Mouse (Mus musculus) limb, embryonic 11.5 days (tissue): ENCODE results near the gene Slc25a3. TPM values are rescaled to one million over a fixed set of nuclear protein-coding genes. Genes with fewer than 3 reads are reported as not detected.
A peak's percentile ranks its signal among the peaks of the same experiment; 100 is the strongest.

ENCODE experiments used
- ATAC-seq: fragments of 200-750 bp; cut with Nextera tagmentation; 2 replicates; pipeline ENCODE4 v1.8.0; 2017; ENCODE audit warnings: low read depth; ENCODE audit not compliant: insufficient number of reproducible peaks, low FRiP score, low TSS enrichment
- DNase-seq: peaks from one replicate; pipeline ENCODE4 v3.0.0-alpha.2; 2015; ENCODE audit warnings: low spot score
- H3K27ac ChIP-seq: fragments of 300-500 bp; sonication (generic); replicated peaks from 2 replicates; pipeline ENCODE4 v1.5.1; 2014; ENCODE audit warnings: low read depth, mild to moderate bottlenecking, low read length
- H3K27me3 ChIP-seq: fragments of 300-500 bp; sonication (generic); 2 replicates; pipeline ENCODE4 v1.6.1; 2014; ENCODE audit warnings: mild to moderate bottlenecking, low read length, mixed read lengths; ENCODE audit not compliant: control insufficient read depth, insufficient read depth
- H3K36me3 ChIP-seq: fragments of 300-500 bp; sonication (generic); 2 replicates; pipeline ENCODE4 v1.6.1; 2014; ENCODE audit warnings: mild to moderate bottlenecking, low read length, moderate library complexity, mixed read lengths; ENCODE audit not compliant: control insufficient read depth, insufficient read depth
- H3K4me1 ChIP-seq: fragments of 300-500 bp; sonication (generic); 2 replicates; pipeline ENCODE4 v1.6.1; 2014; ENCODE audit warnings: low read length, mixed read lengths; ENCODE audit not compliant: control insufficient read depth, insufficient read depth
- H3K4me2 ChIP-seq: fragments of 300-500 bp; sonication (generic); 2 replicates; pipeline ENCODE4 v1.6.1; 2014; ENCODE audit warnings: low read depth, mild to moderate bottlenecking, moderate library complexity; ENCODE audit not compliant: severe bottlenecking
- H3K4me3 ChIP-seq: fragments of 300-500 bp; sonication (generic); 2 replicates; pipeline ENCODE4 v1.5.1; 2014; ENCODE audit warnings: low read depth, low read length
- H3K9ac ChIP-seq: fragments of 300-500 bp; sonication (generic); 2 replicates; pipeline ENCODE4 v1.6.1; 2014; ENCODE audit warnings: mild to moderate bottlenecking, low read length
- H3K9me3 ChIP-seq: fragments of 300-500 bp; sonication (generic); 2 replicates; pipeline ENCODE4 v1.6.1; 2016; ENCODE audit warnings: low read length; ENCODE audit not compliant: control insufficient read depth
- WGBS: fragments of 180-500 bp; shearing (Covaris S2); extraction: QIAGEN DNeasy Blood & Tissue Kit; methylation state at CpG from one replicate; pipeline ENCODE4 v1.1.7; 2014; 5-methylcytosine and 5-hydroxymethylcytosine counted together
- polyA plus RNA-seq: library from polyadenylated mRNA; unstranded; fragments of >200 nt; fragmentation: Nextera tagmentation; extraction: Ambion mirVana; gene quantifications from 2 replicates; pipeline ENCODE4 v1.2.1, GENCODE M21; 2014

Gene Slc25a3
- polyA plus RNA-seq: 450 and 461 TPM in 2 replicates

GRCm38 (mm10) chr10:91123828-91124822 lies at the start of gene Slc25a3:
Slc25a3 (minus strand) TSS chr10:91124059.
- Histone ChIP-seq H3K9ac (peak within 1 kb of the TSS; percentile 94), H3K9me3 (no peaks in the 10 kb centered on the region), H3K36me3 (peaks cover 8% of the 10 kb centered on the region; the same call in 1 of the 2 replicates), H3K4me3 (peak within 1 kb of the TSS; percentile 99), H3K4me2 (peak within 1 kb of the TSS; percentile 69), H3K27ac (peak within 1 kb of the TSS; percentile 80), H3K27me3 (no peaks in the 10 kb centered on the region), H3K4me1 (peaks cover 7% of the 10 kb centered on the region; the same call in 1 of the 2 replicates)
- 14% methylated on average over 59 of the region's 59 CpGs for WGBS
- peak; percentile 97 for DNase-seq
- ATAC-seq: peak; percentile 99

- Histone ChIP-seq H3K9me3 (no peaks in the 10 kb centered on the region), H3K4me3 (peak overlapping the region; percentile 87), H3K4me2 (peak overlapping the region; percentile 79), H3K4me1 (peaks cover 4% of the 10 kb centered on the region), H3K36me3 (no peaks in the 10 kb centered on the region), H3K9ac (peak overlapping the region; percentile 100), H3K27ac (peak overlapping the region; percentile 99), H3K27me3 (no peaks in the 10 kb centered on the region)
- 88% methylated on average over 14 of the region's 14 CpGs for WGBS
- no peak for ATAC-seq
- no peak for DNase-seq
Measured at GRCm38 (mm10) chr10:91172329-91173100, 48.7 kb upstream of the Slc25a3 start.

GRCm38 (mm10) chr10:91171455-91172328 lies 47.8 kb upstream of the Slc25a3 start:
- Histone ChIP-seq H3K4me2 (peak overlapping the region; percentile 79), H3K27ac (peak overlapping the region; percentile 99), H3K36me3 (no peaks in the 10 kb centered on the region), H3K4me1 (peaks cover 4% of the 10 kb centered on the region), H3K9me3 (no peaks in the 10 kb centered on the region), H3K4me3 (peak overlapping the region; percentile 87), H3K9ac (peak overlapping the region; percentile 100), H3K27me3 (no peaks in the 10 kb centered on the region)
- DNase-seq: peak; percentile 96
- under 1% methylated on average over 67 of the region's 68 CpGs for WGBS
- ATAC-seq: peak; percentile 93

- WGBS: under 1% methylated on average over 59 of the region's 59 CpGs
- ATAC-seq (peak; percentile 41), DNase-seq (no peak)
- peaks cover 4% of the 10 kb centered on the region for H3K4me1 ChIP-seq
- H3K9ac ChIP-seq: peak overlapping the region; percentile 100
- H3K36me3 ChIP-seq: no peaks in the 10 kb centered on the region; the same call in 1 of the 2 replicates
- no peaks in the 10 kb centered on the region for H3K27me3 ChIP-seq
- no peaks in the 10 kb centered on the region for H3K9me3 ChIP-seq
- H3K4me2 ChIP-seq: peak overlapping the region; percentile 8; the same call in 1 of the 2 replicates
- peak overlapping the region; percentile 99 for H3K27ac ChIP-seq
- H3K4me3 ChIP-seq: peak overlapping the region; percentile 87
Measured at GRCm38 (mm10) chr10:91171041-91171440, 47.2 kb upstream of the Slc25a3 start.

GRCm38 (mm10) chr10:91170143-91170941 lies 46.5 kb upstream of the Slc25a3 start:
- Histone ChIP-seq H3K4me3 (peak overlapping the region; percentile 87), H3K27ac (peak overlapping the region; percentile 99), H3K9ac (peak overlapping the region; percentile 100), H3K4me1 (peaks cover 4% of the 10 kb centered on the region), H3K36me3 (no peaks in the 10 kb centered on the region; the same call in 1 of the 2 replicates), H3K4me2 (peak overlapping the region; percentile 59), H3K9me3 (no peaks in the 10 kb centered on the region), H3K27me3 (no peaks in the 10 kb centered on the region)
- DNase-seq (peak; percentile 93), ATAC-seq (peak; percentile 56; the same call in 1 of the 2 replicates)
- under 1% methylated on average over 50 of the region's 50 CpGs for WGBS

DNA sequence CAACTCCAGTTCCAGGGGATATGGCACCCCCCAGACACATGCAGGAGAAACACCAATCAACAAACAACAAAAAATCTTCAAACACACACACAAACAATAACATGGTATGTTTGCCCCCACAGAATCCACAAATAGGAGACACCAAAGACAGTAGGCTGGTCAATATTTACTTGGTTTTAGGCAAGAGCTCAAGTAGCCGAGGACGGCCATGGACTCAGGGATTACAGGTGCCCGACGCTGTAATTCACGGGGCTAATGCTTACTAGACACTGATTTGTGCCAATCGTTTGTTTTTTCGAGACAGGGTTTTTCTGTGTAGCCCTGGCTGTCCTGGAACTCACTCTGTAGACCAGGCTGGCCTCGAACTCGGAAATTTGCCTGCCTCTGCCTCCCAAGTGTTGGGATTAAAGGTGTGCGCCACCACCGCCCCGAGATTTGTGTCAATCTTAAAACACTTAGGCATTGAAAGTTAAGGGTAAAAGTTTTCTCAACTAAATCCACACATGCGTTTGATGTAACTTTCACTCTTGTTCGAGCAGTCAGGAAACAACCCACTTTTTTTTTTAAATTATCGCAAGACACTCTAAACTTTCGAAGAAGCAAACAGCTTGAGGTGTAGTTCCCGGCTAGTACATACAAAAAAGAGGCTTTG lies 45.7 kb upstream of the Slc25a3 start:
- ATAC-seq: no peak
- DNase-seq: no peak
- WGBS: 45% methylated on average over 17 of the region's 17 CpGs
- peak overlapping the region; percentile 59 for H3K4me2 ChIP-seq
- H3K36me3 ChIP-seq: peaks cover 2% of the 10 kb centered on the region; the same call in 1 of the 2 replicates
- H3K4me1 ChIP-seq: peaks cover 4% of the 10 kb centered on the region
- H3K9me3 ChIP-seq: no peaks in the 10 kb centered on the region
- H3K27me3 ChIP-seq: no peaks in the 10 kb centered on the region
- H3K4me3 ChIP-seq: peak overlapping the region; percentile 87
- H3K9ac ChIP-seq: peak overlapping the region; percentile 100
- no peak overlapping the region for H3K27ac ChIP-seq

GRCm38 (mm10) chr10:91167352-91167751 lies 43.5 kb upstream of the Slc25a3 start:
- ATAC-seq (no peak), DNase-seq (no peak)
- Histone ChIP-seq H3K9ac (no peak overlapping the region), H3K4me2 (no peak overlapping the region; the same call in 1 of the 2 replicates), H3K9me3 (no peaks in the 10 kb centered on the region), H3K27me3 (no peaks in the 10 kb centered on the region), H3K27ac (no peak overlapping the region), H3K36me3 (peaks cover 11% of the 10 kb centered on the region), H3K4me3 (no peak overlapping the region), H3K4me1 (peaks cover 4% of the 10 kb centered on the region)
- WGBS: 87% methylated on average over 7 of the region's 7 CpGs
